Mouse (Mus musculus) kidney, postnatal 25 days (tissue): ENCODE measurements around the gene Ccdc69.

ENCODE experiments used
- DNase-seq, 2 experiments: peaks; one replicate each; pipeline ENCODE4 v3.0.0; 2021; ENCODE audit warnings: mixed read lengths in 2 of 2

Gene Ccdc69

DNA sequence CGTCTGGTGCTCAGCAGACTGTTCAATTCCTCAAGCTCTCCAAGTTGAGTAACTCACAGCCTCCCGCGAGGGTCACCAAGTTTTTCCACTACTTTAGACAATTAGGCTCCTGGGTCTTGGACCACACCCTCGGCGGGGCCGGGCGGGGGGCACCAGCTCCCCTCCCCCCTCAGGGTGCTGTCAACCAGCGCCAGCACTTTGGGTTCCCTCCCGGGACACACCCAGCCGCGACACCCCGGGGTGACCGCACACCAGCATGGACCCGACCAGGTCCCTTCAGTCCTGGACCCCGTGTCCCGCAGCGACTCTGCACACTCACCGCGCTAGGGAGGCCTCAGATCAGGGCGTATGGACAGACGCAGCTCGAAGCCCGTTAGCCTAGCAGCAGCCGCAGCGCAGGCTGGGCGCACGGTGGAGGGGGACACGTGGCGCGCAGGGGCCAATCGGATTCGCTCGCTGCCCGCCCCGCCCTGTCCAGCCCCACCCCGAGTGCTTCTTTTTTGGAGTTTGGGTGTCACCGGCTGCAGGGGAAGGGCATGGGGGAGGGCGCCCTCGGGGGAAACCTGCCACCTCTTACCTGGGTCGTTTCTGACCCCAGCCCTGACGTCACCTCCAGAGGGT is 44.8 kb downstream of the Ccdc69 start, which contains the start of gene Anxa6:
TSS of gene Anxa6 (minus strand) at position 406 of the 621 bp plus-strand sequence.
- peak; percentile 85 to 94 for DNase-seq

DNA sequence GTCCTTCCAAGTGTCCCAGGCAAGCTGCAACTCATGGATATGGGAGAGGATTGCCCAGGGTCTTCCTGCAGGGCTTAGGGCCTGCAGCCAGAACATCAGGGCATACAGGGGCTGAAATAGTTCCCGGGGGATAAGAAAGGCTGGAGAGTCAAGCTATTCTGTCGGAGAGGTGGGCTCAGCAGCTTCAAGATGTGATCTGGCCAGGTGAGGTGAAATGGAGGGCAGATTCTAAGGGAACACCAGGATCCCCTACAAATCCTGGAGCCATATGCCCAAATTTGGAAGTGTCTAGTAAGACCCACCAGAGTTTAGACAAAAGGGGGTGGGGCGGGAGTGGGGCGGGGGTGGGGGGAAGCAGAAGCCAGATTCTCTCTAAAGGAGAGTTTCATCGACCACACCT is 45.6 kb downstream of the Ccdc69 start:
- DNase-seq, result no peak

- DNase-seq, result no peak
Observed at GRCm38 (mm10) chr11:55031991-55032280, 46.0 kb downstream of the Ccdc69 start.

GRCm38 (mm10) chr11:55031211-55031990 is 46.5 kb downstream of the Ccdc69 start:
- DNase-seq, result no peak

DNA sequence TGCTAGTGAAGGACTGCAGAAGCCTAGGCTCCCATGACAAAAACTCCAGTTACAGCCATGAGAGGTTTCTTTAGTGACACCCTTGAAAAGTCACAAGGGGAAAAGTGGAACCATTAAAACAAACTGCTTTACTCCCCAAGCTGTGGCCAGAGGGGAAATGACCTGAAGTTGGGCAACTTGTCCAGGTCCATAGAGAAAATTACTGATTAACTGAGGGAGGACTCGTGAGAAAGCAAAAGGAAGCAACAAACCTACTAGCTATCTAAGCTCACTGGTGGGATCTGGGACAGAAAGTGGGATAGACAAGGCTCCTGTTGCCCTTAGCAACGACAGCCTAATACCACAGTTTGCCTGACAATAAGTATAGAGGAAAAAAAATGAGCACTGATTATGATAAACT is 49.4 kb downstream of the Ccdc69 start:
- peak; percentile 32 to 64 for DNase-seq

DNA sequence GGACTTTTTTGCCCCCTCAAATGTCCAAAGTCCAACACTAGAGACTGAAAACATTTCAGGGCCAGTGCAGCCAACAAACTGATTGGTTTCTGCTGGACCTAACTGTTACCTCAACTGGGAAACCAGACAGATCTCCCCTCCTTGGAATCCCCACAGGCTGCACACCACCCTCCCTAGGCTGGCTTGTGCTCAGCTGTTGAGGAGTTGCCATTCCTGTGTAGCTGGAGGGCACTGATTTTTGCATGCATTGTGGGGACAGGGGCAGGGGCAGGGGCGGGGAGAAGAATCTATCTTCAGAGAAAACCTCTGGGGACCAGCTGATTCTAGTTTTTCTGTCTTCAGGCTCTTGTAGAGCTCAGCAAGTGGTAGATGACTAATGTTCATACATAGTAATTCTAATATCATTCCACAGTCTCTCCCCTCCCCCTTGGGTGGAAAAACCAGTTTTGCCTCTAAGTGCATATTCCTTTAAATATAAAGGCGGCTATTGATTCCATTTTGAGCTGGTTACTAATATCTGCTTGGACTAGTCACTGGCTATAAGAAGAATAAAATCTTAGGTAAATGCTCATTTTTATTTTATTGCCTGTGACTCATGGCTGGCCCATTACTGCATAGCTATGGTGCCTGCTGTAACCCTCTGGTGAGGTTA is 50.6 kb downstream of the Ccdc69 start:
- peak; percentile 43 to 60 for DNase-seq

DNA sequence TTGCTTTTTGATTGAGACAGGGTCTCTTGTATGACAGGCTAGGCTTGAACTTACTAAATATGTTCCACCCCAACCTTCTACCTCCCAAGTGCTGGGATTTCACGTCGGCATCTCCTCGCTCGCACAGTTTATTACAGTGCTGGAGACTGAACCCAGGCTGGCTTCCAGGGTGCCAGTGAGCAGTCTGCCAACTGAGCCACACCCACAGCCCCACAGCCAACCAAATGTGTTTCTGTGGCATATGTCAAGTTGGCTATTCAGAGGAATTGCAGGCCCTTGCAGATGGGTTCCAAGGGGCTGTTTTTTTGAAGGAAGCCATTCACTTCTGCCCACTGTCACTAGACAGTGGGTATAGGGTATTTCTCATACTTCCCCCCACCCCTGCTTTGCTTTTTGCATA is 52.0 kb downstream of the Ccdc69 start:
- DNase-seq, result peak in 1 of 2 experiments; percentile 51

DNA sequence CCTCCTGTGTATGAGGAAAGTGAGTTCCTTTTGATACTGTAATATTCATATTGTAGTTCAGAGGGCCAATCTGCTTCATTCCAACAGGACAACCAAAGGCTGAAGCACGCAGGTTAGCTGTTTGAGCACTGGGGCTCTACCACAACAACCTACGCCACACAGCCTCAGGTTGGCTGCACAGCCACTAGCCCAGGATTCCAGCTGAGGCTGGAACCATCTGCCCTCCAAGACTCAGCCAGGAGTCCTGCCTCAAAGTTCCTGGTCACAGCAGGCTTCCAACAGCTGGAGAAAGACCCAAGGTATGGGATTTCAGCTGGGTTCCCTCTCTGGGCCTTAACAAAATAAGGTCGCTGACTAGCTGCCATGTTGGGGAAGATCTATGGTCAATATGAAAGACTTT is 54.3 kb downstream of the Ccdc69 start:
- peak; percentile 23 to 57 for DNase-seq

DNA sequence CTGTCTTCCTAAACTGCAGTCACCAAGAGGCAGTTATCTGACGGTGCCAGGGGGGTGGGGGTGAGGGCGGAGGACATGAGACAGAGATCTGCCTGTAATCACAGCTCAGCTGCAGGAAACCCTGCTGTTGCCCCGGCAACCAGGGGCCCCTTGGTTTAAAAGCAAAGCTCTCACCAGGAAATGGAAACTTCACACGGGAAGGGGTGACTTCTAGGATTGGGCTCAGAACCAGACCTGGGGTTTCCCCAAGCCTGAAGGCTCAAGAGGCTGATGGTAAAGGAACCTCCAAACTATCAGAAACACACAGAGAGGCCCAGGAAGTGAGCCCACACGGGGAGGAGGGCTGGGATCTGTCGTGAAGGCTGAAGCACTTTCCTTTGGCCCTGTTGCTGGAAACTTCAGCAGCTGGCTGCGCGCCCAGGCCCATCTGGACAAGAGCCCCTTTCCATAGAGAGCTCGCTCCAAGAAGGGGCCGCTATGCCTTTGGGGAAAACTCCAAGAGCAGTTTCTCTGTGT is 54.8 kb downstream of the Ccdc69 start:
- DNase-seq, result peak; percentile 87 to 89

DNA sequence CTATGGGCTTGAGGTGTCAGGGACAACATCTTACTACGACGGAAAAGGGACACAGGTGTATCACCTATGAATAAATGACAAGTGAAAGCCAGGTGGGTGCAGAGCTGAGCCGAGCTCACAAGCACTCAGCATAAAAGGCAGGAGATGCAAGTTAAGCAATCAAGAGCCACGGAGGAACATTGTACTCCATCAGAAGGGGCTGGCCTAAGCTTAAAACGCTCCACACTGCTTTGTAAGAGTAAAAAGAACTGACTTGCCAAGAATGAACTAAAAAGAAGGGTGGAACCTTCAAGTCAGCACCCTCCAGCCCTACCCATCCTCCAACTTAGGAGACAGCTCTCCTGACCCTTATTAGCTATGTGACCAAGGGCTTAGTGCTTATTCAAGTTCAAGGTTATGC is 55.4 kb downstream of the Ccdc69 start:
- DNase-seq, result no peak

- DNase-seq, result peak in 1 of 2 experiments; percentile 48
Observed at GRCm38 (mm10) chr11:55021859-55022258, 56.1 kb downstream of the Ccdc69 start.

DNA sequence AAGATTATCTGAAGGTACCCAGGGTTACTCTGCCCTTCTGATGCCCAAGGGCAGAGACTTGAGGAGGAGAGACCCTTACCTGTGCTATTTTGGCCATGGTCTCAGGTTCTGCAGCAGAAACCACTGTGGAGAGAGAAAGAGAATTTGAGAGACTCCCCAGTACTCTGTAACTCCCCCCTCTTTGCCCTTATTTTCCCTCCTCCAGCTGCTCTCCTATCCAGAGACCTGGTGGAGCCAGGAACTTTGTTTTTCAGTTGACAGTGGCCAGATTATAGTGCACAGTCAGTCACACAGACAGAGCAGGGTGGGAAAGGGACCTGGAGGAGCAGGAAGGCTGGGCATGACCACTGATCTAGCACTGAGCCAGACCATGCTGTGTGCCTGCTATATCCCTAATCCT is 56.5 kb downstream of the Ccdc69 start:
- DNase-seq, result no peak

- DNase-seq, result no peak
Observed at GRCm38 (mm10) chr11:55019711-55020110, 58.2 kb downstream of the Ccdc69 start.

DNA sequence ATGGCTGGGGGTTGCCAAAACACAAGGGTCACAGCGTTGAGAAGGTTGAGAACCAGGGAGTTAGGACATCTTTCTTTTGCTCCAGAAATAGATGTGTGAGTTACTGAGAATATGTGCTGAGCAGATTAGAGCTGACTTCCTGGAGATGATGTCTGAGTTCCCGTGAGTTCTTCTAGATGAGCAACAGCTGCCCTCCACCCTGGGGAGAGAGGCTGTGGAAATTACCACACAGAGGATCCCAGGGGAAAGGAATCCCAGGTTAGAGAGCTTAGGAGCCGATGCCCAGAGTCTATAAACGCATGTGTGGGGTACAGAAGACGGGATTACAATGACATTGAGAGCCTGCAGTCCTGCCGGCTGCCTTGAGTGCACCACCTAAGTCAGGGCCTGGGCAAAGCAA is 59.9 kb downstream of the Ccdc69 start:
- DNase-seq, result no peak

GRCm38 (mm10) chr11:55017201-55017600 is 60.7 kb downstream of the Ccdc69 start:
- no peak for DNase-seq

DNA sequence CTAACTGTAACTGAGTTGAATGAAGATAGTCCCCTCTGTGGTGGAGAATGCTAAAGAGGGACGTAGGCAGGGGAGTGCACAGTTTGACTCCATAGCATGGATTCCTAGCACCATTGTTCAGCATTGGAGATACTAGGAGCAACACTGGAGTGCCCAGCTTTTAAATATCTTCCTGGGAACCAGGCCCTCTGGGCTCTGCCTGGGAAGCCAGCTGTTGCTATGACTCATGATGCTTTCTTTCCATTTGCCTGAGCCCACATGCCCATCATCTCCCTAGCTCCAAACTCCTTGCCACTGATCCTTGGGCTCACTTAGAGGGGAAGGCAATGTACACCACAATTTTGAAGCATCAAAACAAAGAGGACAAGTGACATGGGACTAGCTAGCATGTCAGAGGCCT is 61.2 kb downstream of the Ccdc69 start:
- no peak for DNase-seq

DNA sequence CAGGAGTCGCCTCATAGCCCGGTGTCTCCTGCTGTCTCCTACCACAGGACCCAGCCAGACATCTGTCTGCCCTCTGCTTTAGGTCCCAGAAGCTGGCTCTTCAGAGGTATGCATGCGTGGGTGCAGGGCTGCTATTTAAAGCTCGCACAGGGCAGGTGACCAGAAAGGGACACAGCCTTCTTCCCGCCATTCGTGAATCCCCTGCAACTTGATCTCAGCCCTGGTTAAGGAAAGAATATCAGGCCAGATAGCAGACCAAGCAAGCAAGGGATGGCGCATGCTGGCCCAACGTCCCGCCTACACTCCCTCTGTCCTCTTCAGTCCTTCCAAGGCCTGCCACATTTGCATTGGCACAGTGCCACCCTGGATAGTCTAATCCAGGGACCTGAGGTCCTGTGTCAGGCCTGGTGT is 62.1 kb downstream of the Ccdc69 start:
- DNase-seq, result peak; percentile 75 to 80

GRCm38 (mm10) chr11:55015264-55015663 is 62.7 kb downstream of the Ccdc69 start:
- DNase-seq, result no peak

GRCm38 (mm10) chr11:55013802-55014201 is 64.1 kb downstream of the Ccdc69 start:
- peak in 1 of 2 experiments; percentile 65 for DNase-seq

DNA sequence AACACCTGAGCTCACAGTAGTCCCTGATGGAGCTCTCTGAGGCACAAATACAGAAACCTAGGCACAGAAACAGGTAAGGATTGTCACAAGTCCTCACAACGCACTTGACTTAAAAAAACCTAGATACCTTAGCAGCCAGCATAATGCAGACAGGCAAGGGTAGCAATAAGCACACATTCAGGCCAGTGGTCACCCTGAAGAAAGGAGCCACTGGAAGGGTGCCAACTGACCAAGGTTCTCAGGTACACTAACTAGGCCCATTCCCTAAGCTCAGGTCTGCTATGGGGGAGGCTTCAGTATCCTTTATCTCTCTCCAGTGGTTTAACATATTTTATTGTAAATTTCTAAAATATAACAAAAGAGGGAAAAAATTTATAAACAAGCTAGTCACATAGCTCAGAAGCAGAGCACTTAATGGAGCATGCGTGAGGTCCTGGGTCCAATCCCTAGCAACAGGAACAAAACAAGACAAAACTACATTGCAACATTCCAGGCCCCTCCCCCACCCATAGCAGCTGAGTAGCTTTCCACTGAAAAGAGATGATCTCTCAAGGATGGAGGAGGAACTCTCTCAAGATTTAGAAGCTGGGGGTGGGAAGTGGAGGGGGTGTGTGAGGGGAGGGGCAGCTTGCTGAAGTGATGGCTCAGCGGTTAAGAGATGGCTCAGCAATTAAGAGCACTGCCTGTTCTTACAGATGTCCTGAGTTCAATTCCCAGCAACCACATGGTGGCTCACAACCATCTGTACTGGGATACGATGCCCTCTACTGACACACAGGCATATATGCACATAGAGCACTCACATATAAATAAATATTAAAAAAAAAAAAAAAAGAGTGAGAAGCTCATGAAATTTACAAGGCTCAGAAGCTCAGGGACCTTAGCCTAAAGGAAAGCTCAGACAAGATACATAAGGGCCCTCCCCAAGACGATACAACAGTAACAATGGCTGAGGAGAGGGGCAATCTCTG is 65.1 kb downstream of the Ccdc69 start:
- DNase-seq, result peak; percentile 75 to 76

DNA sequence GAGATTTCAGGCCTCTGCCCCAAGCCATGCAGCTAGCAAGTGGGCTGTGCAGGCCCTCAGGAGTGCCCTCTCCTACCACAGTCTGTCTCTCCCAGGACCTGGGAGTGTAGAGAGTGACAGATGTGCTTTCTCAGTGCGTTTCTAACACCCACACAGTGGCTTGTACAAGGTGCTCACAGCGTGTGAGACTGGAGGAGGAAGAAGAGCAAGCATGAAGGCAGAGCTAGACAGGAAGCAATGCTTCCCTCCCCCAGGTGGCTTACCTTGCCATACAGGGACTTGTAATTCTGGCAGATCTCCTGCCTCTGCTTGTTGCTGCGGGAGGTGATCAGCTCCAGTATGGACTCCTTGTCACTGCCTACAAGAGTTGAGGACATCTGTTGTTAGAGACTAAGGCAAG is 66.5 kb downstream of the Ccdc69 start:
- no peak for DNase-seq

DNA sequence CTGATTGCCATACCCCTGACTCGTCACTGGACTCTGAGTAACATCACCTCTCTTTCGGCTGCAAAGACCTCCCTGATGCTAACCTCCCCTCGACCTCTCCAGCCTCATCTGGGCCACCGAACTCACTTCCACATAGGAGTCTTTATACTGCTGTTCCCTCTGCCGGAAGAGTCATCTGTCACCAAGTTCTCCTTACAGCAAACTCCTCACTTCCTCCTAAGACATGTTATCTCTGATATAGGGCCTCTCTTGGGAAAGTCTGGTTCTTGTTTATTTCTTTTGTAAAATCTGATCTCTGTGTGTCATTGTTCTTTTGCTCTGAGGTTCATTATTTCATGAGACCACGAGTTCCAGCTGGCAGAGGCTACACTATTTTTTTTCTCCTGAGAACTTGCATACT is 69.7 kb downstream of the Ccdc69 start:
- DNase-seq, result no peak

GRCm38 (mm10) chr11:55005684-55006083 is 72.2 kb downstream of the Ccdc69 start:
- no peak for DNase-seq
